Mouse (Mus musculus): ENCODE measurements at regions not wholly inside any gene's neighbourhood (a gene's known extent, or its start where the extent isn't known, plus 50 kb on each side); places are given as distances from the start of the nearest gene placed in this dataset.

GRCm38 (mm10) chr19:44626261-44626660, 63.6 kb downstream of the Hif1an start:
- ATAC-seq (replicated peaks; ENCODE audit: poor library complexity, severe bottlenecking), result no peak

GRCm38 (mm10) chr19:44629705-44630104, 67.1 kb downstream of the Hif1an start:
- no peak for ATAC-seq (replicated peaks; ENCODE audit: poor library complexity, severe bottlenecking)

- ATAC-seq (replicated peaks; ENCODE audit: poor library complexity, severe bottlenecking), result no peak
These were observed 68.8 kb downstream of the Hif1an start for GRCm38 (mm10) chr19:44631356-44632007.

GRCm38 (mm10) chr19:44637145-44637719, 74.6 kb downstream of the Hif1an start:
- ATAC-seq (replicated peaks; ENCODE audit: poor library complexity, severe bottlenecking), result no peak

GRCm38 (mm10) chr19:44640021-44640420, 77.4 kb downstream of the Hif1an start:
- no peak for ATAC-seq (replicated peaks; ENCODE audit: poor library complexity, severe bottlenecking)

- ATAC-seq (replicated peaks; ENCODE audit: poor library complexity, severe bottlenecking), result no peak
These were observed 77.9 kb downstream of the Hif1an start for GRCm38 (mm10) chr19:44640551-44640950.

GRCm38 (mm10) chr19:44642294-44642693, 79.6 kb downstream of the Hif1an start:
- ATAC-seq (replicated peaks; ENCODE audit: poor library complexity, severe bottlenecking), result no peak

GRCm38 (mm10) chr19:44644376-44644775, 81.7 kb downstream of the Hif1an start:
- no peak for ATAC-seq (replicated peaks; ENCODE audit: poor library complexity, severe bottlenecking)

- ATAC-seq (replicated peaks; ENCODE audit: poor library complexity, severe bottlenecking), result no peak
These were observed 82.3 kb downstream of the Hif1an start for GRCm38 (mm10) chr19:44644929-44645328.

GRCm38 (mm10) chr19:44646548-44646947, 83.9 kb downstream of the Hif1an start:
- ATAC-seq (replicated peaks; ENCODE audit: poor library complexity, severe bottlenecking), result no peak

- ATAC-seq (replicated peaks; ENCODE audit: poor library complexity, severe bottlenecking), result no peak
These were observed 86.6 kb downstream of the Hif1an start for GRCm38 (mm10) chr19:44649206-44649605.

- no peak for ATAC-seq (replicated peaks; ENCODE audit: poor library complexity, severe bottlenecking)
These were observed 88.2 kb downstream of the Hif1an start for GRCm38 (mm10) chr19:44650841-44651240.

GRCm38 (mm10) chr19:44651605-44652004, 89.0 kb downstream of the Hif1an start:
- no peak for ATAC-seq (replicated peaks; ENCODE audit: poor library complexity, severe bottlenecking)

GRCm38 (mm10) chr19:44655719-44656118, 93.1 kb downstream of the Hif1an start:
- ATAC-seq (replicated peaks; ENCODE audit: poor library complexity, severe bottlenecking), result peak; percentile 52; the same call in 1 of the 2 replicates

GRCm38 (mm10) chr19:44659316-44659715, 96.5 kb upstream of the Pax2 start:
- no peak for ATAC-seq (replicated peaks; ENCODE audit: poor library complexity, severe bottlenecking)

- no peak for ATAC-seq (replicated peaks; ENCODE audit: poor library complexity, severe bottlenecking)
These were observed 86.3 kb upstream of the Pax2 start for GRCm38 (mm10) chr19:44669535-44669958.

- ATAC-seq (replicated peaks; ENCODE audit: poor library complexity, severe bottlenecking), result no peak
These were observed 81.1 kb upstream of the Pax2 start for GRCm38 (mm10) chr19:44674621-44675245.

- no peak for ATAC-seq (replicated peaks; ENCODE audit: poor library complexity, severe bottlenecking)
These were observed 79.2 kb upstream of the Pax2 start for GRCm38 (mm10) chr19:44676555-44677120.

GRCm38 (mm10) chr19:44677295-44677694, 78.5 kb upstream of the Pax2 start:
- no peak for ATAC-seq (replicated peaks; ENCODE audit: poor library complexity, severe bottlenecking)

GRCm38 (mm10) chr19:44678686-44679085, 77.2 kb upstream of the Pax2 start:
- ATAC-seq (replicated peaks; ENCODE audit: poor library complexity, severe bottlenecking), result no peak

GRCm38 (mm10) chr19:44681675-44682074, 74.2 kb upstream of the Pax2 start:
- no peak for ATAC-seq (replicated peaks; ENCODE audit: poor library complexity, severe bottlenecking)
